Mouse (Mus musculus) ES-E14 (cell line): ENCODE results near the gene Olfr642.

Source experiments
- CHD2 ChIP-seq: IDR thresholded peaks from 2 replicates; pipeline ENCODE4 v1.6.1; 2014; ENCODE audit warnings: mild to moderate bottlenecking, low read depth, low read length, inconsistent platforms
- HCFC1 ChIP-seq: IDR thresholded peaks from 2 replicates; pipeline ENCODE4 v1.6.1; 2012; ENCODE audit warnings: low read length, inconsistent platforms, borderline replicate concordance; ENCODE audit not compliant: insufficient read depth
- MAFK ChIP-seq: IDR thresholded peaks from 2 replicates; pipeline ENCODE4 v1.6.1; 2014; ENCODE audit warnings: mild to moderate bottlenecking, low read depth, low read length, inconsistent platforms; ENCODE audit not compliant: insufficient read depth
- ZNF384 ChIP-seq: IDR thresholded peaks from 2 replicates; pipeline ENCODE4 v1.6.1; 2012; ENCODE audit warnings: low read depth, low read length, inconsistent platforms

- TF ChIP-seq CHD2 = no peak
- TF ChIP-seq HCFC1 = no peak
- no peak for TF ChIP-seq ZNF384
- TF ChIP-seq MAFK = no peak
These were observed at the start of gene Olfr642 for GRCm38 (mm10) chr7:104052566-104052965.
